Mouse (Mus musculus): ENCODE measurements around the gene H2-Ob.
A peak's percentile ranks its signal among the peaks of the same experiment; 100 is the strongest.

Gene H2-Ob

GRCm38 (mm10) chr17:34238706-34239105 lies at the start of gene H2-Ob:
Gene H2-Ob (plus strand): TSS chr17:34238903.
- no peak for DNase-seq (ENCODE audit: low read depth, low spot score)

- no peak for DNase-seq (ENCODE audit: low read depth, low spot score)
Observed at GRCm38 (mm10) chr17:34188986-34189385, 49.7 kb upstream of the H2-Ob start.

GRCm38 (mm10) chr17:34192852-34193251 lies 45.9 kb upstream of the H2-Ob start:
- no peak for DNase-seq (ENCODE audit: low read depth, low spot score)

DNA sequence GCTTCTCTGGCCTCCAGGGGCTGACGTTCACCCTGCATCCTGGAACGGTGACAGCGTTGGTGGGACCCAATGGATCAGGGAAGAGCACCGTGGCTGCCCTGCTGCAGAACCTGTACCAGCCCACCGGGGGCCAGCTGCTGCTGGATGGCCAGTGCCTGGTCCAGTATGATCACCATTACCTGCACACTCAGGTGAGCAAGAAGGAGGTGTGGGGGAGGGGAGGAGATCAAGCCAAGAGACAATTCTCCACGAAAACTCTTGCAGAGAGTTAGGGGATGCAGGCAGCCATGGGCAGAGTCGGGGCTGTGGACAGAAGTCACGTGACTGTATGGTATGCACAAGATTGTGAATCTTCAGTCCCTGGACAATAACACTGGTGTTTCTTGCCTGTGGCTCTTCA lies 45.2 kb upstream of the H2-Ob start:
- no peak for DNase-seq (ENCODE audit: low read depth, low spot score)

- no peak for DNase-seq (ENCODE audit: low read depth, low spot score)
Observed at GRCm38 (mm10) chr17:34194723-34195122, 44.0 kb upstream of the H2-Ob start.

- DNase-seq (ENCODE audit: low read depth, low spot score) = no peak
Observed at GRCm38 (mm10) chr17:34196491-34196890, 42.2 kb upstream of the H2-Ob start.

- peak; percentile 55 for DNase-seq (ENCODE audit: low read depth, low spot score)
Observed at GRCm38 (mm10) chr17:34196941-34197894, 41.5 kb upstream of the H2-Ob start, which contains the start of gene Psmb8. Gene Psmb8 (plus strand): TSS chr17:34197721.

- DNase-seq (ENCODE audit: low read depth, low spot score) = no peak
Observed at GRCm38 (mm10) chr17:34197904-34198520, 40.7 kb upstream of the H2-Ob start.

DNA sequence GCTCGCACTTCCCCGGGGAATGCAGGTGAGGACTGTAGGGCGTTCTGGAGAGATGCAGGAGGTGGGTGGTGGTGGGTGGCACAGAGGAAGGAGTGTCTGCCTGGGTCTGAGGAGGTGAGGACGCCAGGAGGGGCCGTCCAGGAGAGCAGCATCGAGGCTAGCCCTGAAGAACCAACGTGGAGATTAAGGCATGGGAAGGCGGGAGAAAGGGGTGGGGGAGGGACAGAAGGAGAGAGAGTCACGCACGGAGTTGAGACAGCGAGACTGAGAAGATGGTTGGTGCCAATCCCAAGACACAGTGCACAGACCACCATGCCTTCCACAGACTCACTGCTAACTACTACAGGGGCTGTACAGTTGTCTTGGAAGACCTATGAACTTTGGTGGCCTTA lies 40.2 kb upstream of the H2-Ob start:
- no peak for DNase-seq (ENCODE audit: low read depth, low spot score)

- DNase-seq (ENCODE audit: low read depth, low spot score) = no peak
Observed at GRCm38 (mm10) chr17:34199050-34199619, 39.6 kb upstream of the H2-Ob start.

GRCm38 (mm10) chr17:34200047-34200446 lies 38.7 kb upstream of the H2-Ob start:
- no peak for DNase-seq (ENCODE audit: low read depth, low spot score)

DNA sequence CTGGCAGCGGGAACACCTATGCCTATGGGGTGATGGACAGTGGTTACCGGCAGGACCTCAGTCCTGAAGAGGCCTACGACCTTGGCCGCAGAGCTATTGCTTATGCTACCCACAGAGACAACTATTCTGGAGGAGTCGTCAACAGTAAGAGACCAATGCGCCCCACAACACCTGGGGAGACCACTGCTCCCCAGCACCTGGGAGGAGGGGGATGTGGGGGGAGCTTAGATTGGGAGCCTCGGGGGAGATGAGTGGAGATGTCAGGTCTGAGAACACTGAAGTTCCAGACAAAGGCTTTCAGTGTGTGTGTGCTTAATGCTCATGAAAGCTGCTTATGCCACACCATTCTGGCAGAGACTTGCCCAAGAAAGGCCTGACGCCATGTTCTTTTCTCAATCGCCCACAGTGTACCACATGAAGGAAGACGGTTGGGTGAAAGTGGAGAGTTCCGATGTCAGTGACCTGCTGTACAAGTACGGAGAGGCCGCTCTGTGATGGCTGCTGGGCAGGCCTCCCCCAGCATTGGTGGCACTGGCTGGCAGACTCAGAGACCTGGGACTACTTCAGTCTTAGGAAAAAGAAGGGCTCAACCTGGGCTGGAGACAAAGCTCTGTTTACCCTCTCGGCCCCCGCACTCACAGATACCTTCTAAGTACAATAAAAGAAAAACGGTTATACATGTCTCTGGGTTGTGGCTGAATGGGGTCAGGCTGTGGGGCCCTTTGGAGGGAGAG lies 37.8 kb upstream of the H2-Ob start:
- DNase-seq (ENCODE audit: low read depth, low spot score) = no peak

GRCm38 (mm10) chr17:34201506-34202055 lies 37.1 kb upstream of the H2-Ob start:
- no peak for DNase-seq (ENCODE audit: low read depth, low spot score)

- DNase-seq (ENCODE audit: low read depth, low spot score) = no peak
Observed at GRCm38 (mm10) chr17:34202760-34203442, 35.8 kb upstream of the H2-Ob start.

GRCm38 (mm10) chr17:34203444-34203843 lies 35.3 kb upstream of the H2-Ob start, which contains the start of gene Tap2:
Gene Tap2 (plus strand): TSS chr17:34203527.
- DNase-seq (ENCODE audit: low read depth, low spot score) = no peak

DNA sequence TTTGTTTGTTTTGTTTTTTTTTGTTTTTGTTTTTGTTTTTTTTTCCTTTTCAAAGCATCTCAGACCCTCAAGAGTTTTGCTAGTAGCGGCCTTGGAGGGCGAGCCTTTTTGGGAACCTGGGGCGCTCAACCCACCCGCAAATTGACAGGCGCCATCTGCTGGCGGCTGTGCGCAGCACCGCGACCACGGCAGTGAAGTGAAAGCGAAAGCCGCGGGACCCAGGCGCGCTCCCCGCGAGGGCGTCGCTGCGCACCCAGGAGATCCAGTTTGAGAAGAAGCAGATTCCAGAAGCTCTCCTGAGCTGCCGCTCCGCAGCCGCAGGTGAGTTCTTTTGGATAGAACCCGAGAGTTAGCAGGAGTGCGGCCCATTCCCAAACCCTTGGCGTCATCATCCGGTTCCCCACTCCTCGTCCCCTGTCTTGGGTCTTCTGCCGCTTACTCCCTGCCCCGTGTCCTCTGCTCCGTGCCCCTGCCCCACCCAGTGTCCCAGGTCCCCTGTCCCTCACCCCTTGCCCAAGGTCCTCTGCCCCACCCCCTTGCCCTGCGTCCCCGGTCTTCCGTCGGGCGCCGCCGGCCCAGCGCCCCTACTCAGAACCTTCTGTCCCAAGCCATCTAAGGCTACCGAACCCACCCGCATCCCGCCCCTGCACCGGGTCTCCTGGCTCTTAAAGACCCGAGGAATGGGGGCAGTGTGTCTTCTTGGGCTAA lies 34.2 kb upstream of the H2-Ob start:
- DNase-seq (ENCODE audit: low read depth, low spot score) = peak; percentile 48

DNA sequence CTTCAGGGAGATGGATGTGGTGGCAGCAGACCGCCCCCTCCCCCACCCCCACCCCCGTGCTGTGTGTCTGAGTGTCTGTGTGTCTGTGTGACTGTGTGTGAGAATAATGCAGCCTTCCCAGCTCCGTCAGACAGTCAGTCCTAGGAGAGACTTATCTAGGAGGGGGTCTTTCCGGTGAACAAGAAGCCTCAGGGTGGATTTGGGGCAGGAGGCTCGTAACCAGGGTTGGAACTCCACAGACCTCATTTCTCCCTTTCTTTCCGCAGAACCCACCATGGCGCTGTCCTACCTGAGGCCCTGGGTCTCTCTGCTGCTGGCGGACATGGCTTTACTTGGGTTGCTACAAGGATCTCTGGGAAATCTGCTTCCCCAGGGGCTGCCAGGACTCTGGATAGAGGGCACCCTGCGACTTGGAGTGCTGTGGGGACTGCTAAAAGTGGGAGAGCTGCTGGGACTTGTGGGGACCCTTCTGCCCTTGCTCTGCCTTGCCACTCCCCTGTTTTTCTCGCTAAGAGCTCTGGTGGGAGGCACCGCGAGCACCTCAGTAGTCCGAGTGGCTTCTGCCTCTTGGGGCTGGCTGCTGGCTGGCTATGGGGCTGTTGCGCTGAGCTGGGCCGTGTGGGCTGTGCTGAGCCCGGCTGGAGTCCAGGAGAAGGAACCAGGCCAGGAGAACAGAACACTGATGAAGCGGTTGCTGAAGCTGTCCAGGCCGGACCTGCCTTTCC lies 33.5 kb upstream of the H2-Ob start:
- DNase-seq (ENCODE audit: low read depth, low spot score) = no peak

DNA sequence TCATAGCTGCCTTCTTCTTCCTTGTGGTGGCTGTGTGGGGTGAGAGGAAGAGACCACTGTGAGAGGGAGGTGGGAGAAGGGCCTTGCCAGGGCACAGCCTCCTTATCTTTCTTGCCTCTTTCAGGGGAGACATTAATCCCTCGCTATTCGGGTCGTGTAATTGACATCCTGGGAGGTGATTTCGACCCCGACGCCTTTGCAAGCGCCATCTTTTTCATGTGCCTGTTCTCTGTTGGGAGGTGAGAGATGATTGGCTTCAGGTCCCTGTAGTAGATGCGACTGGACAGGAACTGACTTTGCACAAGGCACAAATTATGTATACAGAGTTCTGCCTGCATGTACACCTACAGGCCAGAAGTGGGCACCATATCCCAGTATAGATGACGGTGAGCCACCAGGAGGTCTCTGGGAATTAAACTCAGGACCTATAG lies 32.9 kb upstream of the H2-Ob start:
- no peak for DNase-seq (ENCODE audit: low read depth, low spot score)

DNA sequence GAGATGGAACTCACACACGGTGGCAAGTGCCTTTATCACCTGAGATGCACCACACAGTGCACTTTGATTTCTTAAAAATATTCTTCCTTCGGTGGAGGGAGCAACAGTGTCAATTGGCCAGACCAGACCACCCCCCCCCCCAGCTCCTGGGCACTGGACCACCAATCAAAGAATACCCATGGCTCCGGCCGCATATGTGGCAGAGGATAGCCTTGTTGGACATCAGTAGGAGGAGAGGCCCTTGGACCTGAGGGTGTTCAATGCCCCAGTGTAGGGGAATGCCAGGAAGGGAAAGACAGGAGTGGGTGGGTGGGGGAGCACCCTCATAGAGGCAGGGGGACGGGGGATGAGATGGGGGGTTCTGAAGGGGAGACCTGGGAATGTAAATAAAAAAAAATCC lies 32.0 kb upstream of the H2-Ob start:
- no peak for DNase-seq (ENCODE audit: low read depth, low spot score)

- no peak for DNase-seq (ENCODE audit: low read depth, low spot score)
Observed at GRCm38 (mm10) chr17:34207456-34207855, 31.2 kb upstream of the H2-Ob start.
